Mouse (Mus musculus): ENCODE measurements at regions not wholly inside any gene's neighbourhood (a gene's known extent, or its start where the extent isn't known, plus 50 kb on each side); places are given as distances from the start of the nearest gene placed in this dataset.

DNA sequence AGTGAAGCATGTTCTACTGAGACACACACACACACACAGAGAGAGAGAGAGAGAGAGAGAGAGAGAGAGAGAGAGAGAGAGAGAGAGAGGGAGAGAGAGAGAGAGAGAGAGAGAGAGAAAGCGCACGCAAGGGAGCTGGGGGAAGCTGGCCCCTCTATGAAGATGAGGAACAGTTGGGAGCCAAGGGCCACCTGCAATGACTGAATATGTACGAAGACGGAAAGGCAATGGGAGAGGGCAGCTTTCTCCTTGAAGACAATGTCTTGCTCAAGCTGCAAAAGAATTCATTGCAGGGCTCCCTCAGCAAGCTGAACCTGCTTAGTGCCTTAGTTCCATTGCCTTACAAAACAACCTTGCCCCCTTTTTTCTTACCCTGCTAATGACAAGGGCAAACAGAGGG lies 163.1 kb downstream of the Sox4 start:
- no peaks in the 10 kb centered on the region for H3K4me1 ChIP-seq (ENCODE audit: control insufficient read depth in 1 of 2, insufficient read depth in 2 of 2, low read length in 2 of 2)
- H3K4me3 ChIP-seq (ENCODE audit: control insufficient read depth in 1 of 2, insufficient read depth in 1 of 2, low read depth in 2 of 2, low read length in 2 of 2), result no peak overlapping the region
- H3K27me3 ChIP-seq (ENCODE audit: control insufficient read depth in 1 of 2, insufficient read depth in 2 of 2, low read length in 2 of 2), result no peaks in the 10 kb centered on the region
- H3K27ac ChIP-seq (ENCODE audit: control insufficient read depth, low read depth, low read length), result no peak overlapping the region
- no peaks in the 10 kb centered on the region for H3K36me3 ChIP-seq (ENCODE audit: control insufficient read depth in 1 of 2, insufficient read depth in 2 of 2, low read length in 2 of 2)
- TF ChIP-seq USF2 (IDR thresholded peaks at IDR 0.05; ENCODE audit: borderline replicate concordance in 1 of 2, insufficient read depth in 1 of 2, low read depth in 1 of 2, low read length in 2 of 2), result no peak
- no peak for DNase-seq (ENCODE audit: low read depth, low spot score)
- no peaks in the 10 kb centered on the region for H3K9me3 ChIP-seq (replicated peaks; ENCODE audit: insufficient read depth, low read length)
- no peaks in the 10 kb centered on the region for H3K79me2 ChIP-seq (ENCODE audit: control insufficient read depth, insufficient read depth, low read length, poor library complexity)
- H3K9ac ChIP-seq (ENCODE audit: control insufficient read depth, low read depth, low read length, poor library complexity, severe bottlenecking), result no peak overlapping the region

DNA sequence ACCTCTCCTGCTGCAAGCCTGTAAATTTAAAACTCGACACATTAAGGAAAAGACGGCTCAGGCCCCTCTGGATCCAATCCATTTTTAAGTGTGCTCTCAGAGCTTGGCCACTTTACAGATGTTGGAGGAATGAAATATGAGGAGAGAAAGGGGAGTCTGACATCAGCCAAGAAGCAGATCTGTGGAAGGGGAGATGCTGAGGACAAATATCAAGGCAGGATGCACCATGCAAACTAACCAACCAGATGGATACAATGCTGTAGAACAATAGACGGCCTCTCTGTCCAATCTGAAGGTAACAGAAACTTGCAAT lies 166.2 kb downstream of the Sox4 start:
- no peaks in the 10 kb centered on the region for H3K36me3 ChIP-seq (ENCODE audit: control insufficient read depth in 1 of 2, insufficient read depth in 2 of 2, low read length in 2 of 2)
- H3K79me2 ChIP-seq (ENCODE audit: control insufficient read depth, insufficient read depth, low read length, poor library complexity), result no peaks in the 10 kb centered on the region
- H3K4me1 ChIP-seq (ENCODE audit: control insufficient read depth in 1 of 2, insufficient read depth in 2 of 2, low read length in 2 of 2), result no peaks in the 10 kb centered on the region
- H3K27ac ChIP-seq (ENCODE audit: control insufficient read depth, low read depth, low read length), result no peak overlapping the region
- H3K27me3 ChIP-seq (ENCODE audit: control insufficient read depth in 1 of 2, insufficient read depth in 2 of 2, low read length in 2 of 2), result no peaks in the 10 kb centered on the region
- TF ChIP-seq POLR2AphosphoS2 (IDR thresholded peaks at IDR 0.05; ENCODE audit: low read length), result no peak
- TF ChIP-seq NELFE (IDR thresholded peaks at IDR 0.05; ENCODE audit: low read depth, low read length), result no peak
- no peak for TF ChIP-seq MXI1 (IDR thresholded peaks at IDR 0.05; ENCODE audit: low read depth, low read length)
- no peak for TF ChIP-seq TAL1 (IDR thresholded peaks at IDR 0.05; ENCODE audit: low read length)
- TF ChIP-seq CTCF (IDR thresholded peaks at IDR 0.05 in 2 of 3, conservative IDR thresholded peaks at IDR 0.05 in 1 of 3; ENCODE audit: control insufficient read depth in 1 of 3, insufficient read depth in 1 of 3, low read depth in 2 of 3, low read length in 3 of 3, poor library complexity in 1 of 3, severe bottlenecking in 1 of 3), result no peak
- TF ChIP-seq ETS1 (IDR thresholded peaks at IDR 0.05; ENCODE audit: low read depth, low read length), result no peak
- no peak for TF ChIP-seq NRF1 (IDR thresholded peaks at IDR 0.05; ENCODE audit: insufficient read depth, low read depth, low read length, poor library complexity, severe bottlenecking)
- TF ChIP-seq EP300 (IDR thresholded peaks at IDR 0.05; ENCODE audit: low read depth in 1 of 2, low read length in 2 of 2), result no peak
- TF ChIP-seq USF2 (IDR thresholded peaks at IDR 0.05; ENCODE audit: borderline replicate concordance in 1 of 2, insufficient read depth in 1 of 2, low read depth in 1 of 2, low read length in 2 of 2), result no peak
- no peak for TF ChIP-seq SIN3A (IDR thresholded peaks at IDR 0.05; ENCODE audit: low read length)
- no peak for TF ChIP-seq ZNF384 (IDR thresholded peaks at IDR 0.05; ENCODE audit: low read depth, low read length)
- no peak for TF ChIP-seq ZC3H11A (IDR thresholded peaks at IDR 0.05; ENCODE audit: low read depth, low read length)
- no peak for TF ChIP-seq TCF12 (IDR thresholded peaks at IDR 0.05; ENCODE audit: low read depth, low read length)
- no peak for TF ChIP-seq MAX (IDR thresholded peaks at IDR 0.05; ENCODE audit: low read length)
- no peak for TF ChIP-seq SMC3 (IDR thresholded peaks at IDR 0.05; ENCODE audit: low read depth, low read length)
- TF ChIP-seq MEF2A (IDR thresholded peaks at IDR 0.05; ENCODE audit: extremely low read depth, insufficient replicate concordance, low read depth, low read length, poor library complexity, severe bottlenecking), result no peak
- TF ChIP-seq RAD21 (IDR thresholded peaks at IDR 0.05; ENCODE audit: low read depth, low read length), result no peak
- TF ChIP-seq ZKSCAN1 (IDR thresholded peaks at IDR 0.05; ENCODE audit: low read depth, low read length), result no peak
- TF ChIP-seq MYC (IDR thresholded peaks at IDR 0.05; ENCODE audit: low read depth, low read length), result no peak
- no peak overlapping the region for H3K9ac ChIP-seq (ENCODE audit: control insufficient read depth, low read depth, low read length, poor library complexity, severe bottlenecking)
- H3K9me3 ChIP-seq (replicated peaks; ENCODE audit: insufficient read depth, low read length), result no peaks in the 10 kb centered on the region
- no peak overlapping the region for H3K4me3 ChIP-seq (ENCODE audit: control insufficient read depth in 1 of 2, insufficient read depth in 1 of 2, low read depth in 2 of 2, low read length in 2 of 2)
- no peak for DNase-seq (ENCODE audit: low read depth, low spot score)

Measured in MEL (cell line).